Mouse (Mus musculus) heart, adult 2 months (tissue): Measurements from ENCODE around the gene Tymp.

ENCODE experiments used
- CTCF ChIP-seq: fragments of 200-600 bp; IDR thresholded peaks from 2 replicates; pipeline ENCODE4 v1.8.1; 2022; ENCODE audit warnings: antibody characterized with exemption, mild to moderate bottlenecking, moderate library complexity
- EP300 ChIP-seq: fragments of 200-500 bp; IDR thresholded peaks from 2 replicates; pipeline ENCODE4 v1.6.1; 2011; ENCODE audit warnings: low read depth, low read length, control low read depth; ENCODE audit not compliant: insufficient read depth
- POLR2A ChIP-seq: fragments of 200-500 bp; IDR thresholded peaks from 2 replicates; pipeline ENCODE4 v1.6.1; 2011; ENCODE audit warnings: mild to moderate bottlenecking, low read depth, low read length, control low read depth; ENCODE audit not compliant: insufficient read depth

DNA sequence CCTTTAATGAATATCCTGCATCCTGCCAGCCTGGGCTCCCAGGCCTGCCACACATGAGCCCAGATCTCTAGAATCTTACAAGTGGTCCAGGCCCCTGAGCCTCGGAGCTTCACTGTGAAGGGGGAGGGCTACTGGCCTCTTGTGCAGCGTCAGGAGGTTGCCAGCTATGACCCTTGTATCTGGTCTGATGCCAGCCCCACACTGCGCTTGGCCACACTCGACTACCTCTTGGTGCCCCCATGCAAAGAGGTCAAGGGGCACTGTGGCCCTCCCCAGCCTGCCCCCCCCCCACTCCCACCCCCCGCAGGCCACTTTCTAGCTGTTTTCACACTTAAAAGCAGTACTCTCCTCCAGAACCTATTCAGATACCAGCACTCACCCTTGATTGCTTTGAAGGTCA, 50.4 kb downstream of the Tymp start:
- TF ChIP-seq CTCF = no peak
- TF ChIP-seq POLR2A = no peak
- no peak for TF ChIP-seq EP300
